Mouse (Mus musculus) kidney, embryonic 15.5 days (tissue): ENCODE measurements around the gene Ogfr. TPM values are rescaled to one million over a fixed set of nuclear protein-coding genes. Genes with fewer than 3 reads are reported as not detected.

Experiments
- ATAC-seq: fragments of 200-750 bp; cut with Nextera tagmentation; replicated peaks from 2 replicates; pipeline ENCODE4 v1.8.0; 2017; ENCODE audit warnings: moderate TSS enrichment; ENCODE audit not compliant: low FRiP score
- H3K27ac ChIP-seq: fragments of 300-500 bp; sonication (generic); 2 replicates; pipeline ENCODE4 v1.5.1; 2015; ENCODE audit warnings: mild to moderate bottlenecking, inconsistent platforms
- H3K27me3 ChIP-seq: fragments of 300-500 bp; sonication (generic); 2 replicates; pipeline ENCODE4 v1.6.1; 2015; ENCODE audit warnings: inconsistent platforms
- H3K36me3 ChIP-seq: fragments of 300-500 bp; sonication (generic); 2 replicates; pipeline ENCODE4 v1.6.1; 2015; ENCODE audit warnings: inconsistent platforms
- H3K4me1 ChIP-seq: fragments of 300-500 bp; sonication (generic); 2 replicates; pipeline ENCODE4 v1.6.1; 2015; ENCODE audit warnings: inconsistent platforms
- H3K4me2 ChIP-seq: fragments of 300-500 bp; sonication (generic); 2 replicates; pipeline ENCODE4 v1.6.1; 2015; ENCODE audit warnings: moderate library complexity, mild to moderate bottlenecking, inconsistent platforms
- H3K4me3 ChIP-seq: fragments of 300-500 bp; sonication (generic); replicated peaks from 2 replicates; pipeline ENCODE4 v1.5.1; 2015; ENCODE audit warnings: mild to moderate bottlenecking, inconsistent platforms
- H3K9ac ChIP-seq: fragments of 300-500 bp; sonication (generic); 2 replicates; pipeline ENCODE4 v1.6.1; 2015; ENCODE audit warnings: mild to moderate bottlenecking, inconsistent platforms
- H3K9me3 ChIP-seq: fragments of 300-500 bp; sonication (generic); replicated peaks from 2 replicates; pipeline ENCODE4 v1.6.1; 2016; ENCODE audit warnings: inconsistent platforms
- WGBS: fragments of 180-500 bp; shearing (Covaris S2); methylation state at CpG from one replicate; pipeline ENCODE4 v1.1.7; 2015; ENCODE audit warnings: mixed read lengths; 5-methylcytosine and 5-hydroxymethylcytosine counted together
- polyA plus RNA-seq: library from polyadenylated mRNA; unstranded; fragments of >200 nt; fragmentation: Nextera tagmentation; extraction: Ambion mirVana; gene quantifications from 2 replicates; pipeline ENCODE4 v1.2.1, GENCODE M21; 2015

The Ogfr gene
- polyA plus RNA-seq, 1 experiment from 2014 or later: 76.1 TPM

- Histone ChIP-seq H3K36me3 (no peaks in the 10 kb centered on the region), H3K4me2 (no peak overlapping the region), H3K27me3 (no peaks in the 10 kb centered on the region), H3K9ac (no peak overlapping the region), H3K4me1 (no peaks in the 10 kb centered on the region), H3K27ac (no peak overlapping the region), H3K4me3 (no peak overlapping the region), H3K9me3 (no peaks in the 10 kb centered on the region)
- no peak for ATAC-seq
- WGBS: 73% methylated on average over 2 of the region's 2 CpGs
These were observed 22.8 kb downstream of the Ogfr start for GRCm38 (mm10) chr2:180611882-180612281.

DNA sequence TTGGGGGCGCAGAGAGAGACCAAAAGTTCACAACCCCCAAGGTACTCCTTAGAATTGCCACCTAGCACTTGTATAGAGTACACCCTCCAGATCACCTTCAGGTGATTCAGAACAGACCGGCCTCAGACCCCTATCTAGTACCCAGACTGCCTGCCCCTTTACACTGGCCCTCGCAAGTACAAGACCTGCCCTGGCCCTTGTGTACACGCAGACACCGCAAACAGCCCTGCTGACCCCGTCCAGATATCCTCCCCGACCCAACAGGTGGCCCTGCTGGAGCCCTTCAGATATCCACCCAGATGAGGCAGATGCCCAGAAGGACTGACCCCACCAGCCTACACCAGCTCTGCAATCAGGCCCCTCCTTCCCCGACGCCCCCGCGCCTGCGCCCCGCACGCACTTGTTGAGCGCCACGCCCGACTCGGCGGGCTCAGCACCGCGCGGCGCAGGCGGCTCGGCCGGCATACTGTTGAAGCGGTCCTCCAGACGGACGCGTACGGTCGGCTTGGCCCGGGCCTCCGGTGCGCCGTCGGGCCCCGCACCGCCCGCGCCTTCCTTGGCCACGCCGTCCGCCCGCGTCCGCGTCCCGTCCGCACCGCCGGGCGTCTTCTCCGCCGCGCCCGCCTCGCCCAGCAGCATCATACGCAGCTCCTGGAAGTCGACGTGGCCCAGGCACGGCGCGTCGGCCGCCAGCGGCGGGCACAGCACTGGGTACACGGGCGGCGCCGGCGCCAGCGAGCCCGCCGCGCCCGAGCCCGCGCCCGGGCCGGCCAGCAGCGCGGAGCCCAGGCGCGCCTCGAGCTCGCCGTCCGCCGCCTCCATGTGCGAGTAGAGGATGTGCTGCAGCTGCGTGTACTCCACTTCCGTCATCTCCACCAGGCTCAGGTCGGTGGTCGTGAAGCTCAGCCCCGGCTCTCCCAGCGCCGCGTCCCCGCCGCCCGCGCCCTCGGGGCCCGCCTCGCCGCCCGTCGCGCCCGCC, 52.8 kb downstream of the Ogfr start:
- Histone ChIP-seq H3K9me3 (peaks cover 11% of the 10 kb centered on the region), H3K27me3 (peaks cover 70% of the 10 kb centered on the region), H3K4me3 (peak overlapping the region; percentile 42), H3K36me3 (no peaks in the 10 kb centered on the region), H3K27ac (no peak overlapping the region), H3K4me1 (peaks cover 7% of the 10 kb centered on the region), H3K9ac (no peak overlapping the region), H3K4me2 (peak overlapping the region; percentile 56)
- 4% methylated on average over 98 of the region's 112 CpGs for WGBS
- ATAC-seq: peak; percentile 58; the same call in 1 of the 2 replicates

- Histone ChIP-seq H3K27me3 (peaks cover 72% of the 10 kb centered on the region), H3K27ac (no peak within 1 kb of the TSS), H3K9me3 (peaks cover 11% of the 10 kb centered on the region), H3K4me3 (peak within 1 kb of the TSS; percentile 42), H3K4me1 (peaks cover 7% of the 10 kb centered on the region), H3K4me2 (peak within 1 kb of the TSS; percentile 56), H3K36me3 (no peaks in the 10 kb centered on the region), H3K9ac (no peak within 1 kb of the TSS)
- peak; percentile 6; the same call in 1 of the 2 replicates for ATAC-seq
- 4% methylated on average over 20 of the region's 56 CpGs for WGBS
These were observed 53.7 kb downstream of the Ogfr start, which contains the start of gene Tcfl5 for GRCm38 (mm10) chr2:180642555-180643260. Tcfl5 (minus strand) TSS chr2:180642708.

DNA sequence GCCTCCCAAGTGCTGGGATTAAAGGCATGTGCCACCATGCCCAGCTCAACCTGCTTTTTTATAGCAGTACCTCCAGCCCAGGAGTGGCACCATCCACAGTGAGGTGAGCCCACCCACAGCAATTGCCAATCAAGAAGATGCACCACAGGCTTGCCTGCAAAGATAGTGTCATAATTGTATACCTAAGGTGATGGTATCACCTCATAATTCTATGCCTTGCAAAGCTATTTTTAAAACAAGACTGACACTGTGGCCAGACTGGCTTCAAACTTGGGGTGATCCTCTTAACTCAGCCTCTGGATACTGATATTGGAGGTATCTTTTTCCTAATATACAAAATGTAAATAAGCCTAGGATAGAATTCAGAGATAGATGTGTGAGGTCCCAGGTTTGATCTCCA, 54.6 kb downstream of the Ogfr start:
- H3K27me3 ChIP-seq: peaks cover 65% of the 10 kb centered on the region
- no peak overlapping the region for H3K9ac ChIP-seq
- H3K4me2 ChIP-seq: no peak overlapping the region
- H3K4me3 ChIP-seq: no peak overlapping the region
- H3K4me1 ChIP-seq: peaks cover 7% of the 10 kb centered on the region
- H3K36me3 ChIP-seq: no peaks in the 10 kb centered on the region
- ATAC-seq: no peak
- no peak overlapping the region for H3K27ac ChIP-seq
- H3K9me3 ChIP-seq: peaks cover 11% of the 10 kb centered on the region

Other genes starting within 250 kb of the Ogfr start
- 2.2 and 2.3 TPM in 2 replicates for gene Slco4a1, start 133.0 kb upstream of the Ogfr start, polyA plus RNA-seq
- 8.6 and 9.7 TPM in 2 replicates for gene Ntsr1, start 89.3 kb upstream of the Ogfr start, polyA plus RNA-seq
- gene Mrgbp, start 7.9 kb upstream of the Ogfr start, polyA plus RNA-seq: 43.4 and 44.8 TPM in 2 replicates
- 8.8 and 9.8 TPM in 2 replicates for gene Col9a3, start 8.5 kb downstream of the Ogfr start, polyA plus RNA-seq
- 0.21 and 0.23 TPM in 2 replicates for gene Tcfl5, start 53.5 kb downstream of the Ogfr start, polyA plus RNA-seq
- gene Dido1, start 120.8 kb downstream of the Ogfr start, polyA plus RNA-seq: 28.4 and 29.7 TPM in 2 replicates
- gene Gid8, start 120.9 kb downstream of the Ogfr start, polyA plus RNA-seq: 55.8 TPM in 2 replicates
- gene Slc17a9, start 136.0 kb downstream of the Ogfr start, polyA plus RNA-seq: 0.58 and 1.6 TPM in 2 replicates
- gene Bhlhe23, start 187.7 kb downstream of the Ogfr start, polyA plus RNA-seq: not detected in 2 replicates